Mouse (Mus musculus) forebrain, embryonic 13.5 days (tissue): ENCODE measurements at regions not wholly inside any gene's neighbourhood (a gene's known extent, or its start where the extent isn't known, plus 50 kb on each side); places are given as distances from the start of the nearest gene placed in this dataset. TPM values are rescaled to one million over a fixed set of nuclear protein-coding genes. Genes with fewer than 3 reads are reported as not detected.
"Not testable (repeated sequence)": the region's sequence is repeated elsewhere in the genome, so short reads cannot be mapped to it uniquely, and the experiment has no call there.

ENCODE experiments used
- ATAC-seq: fragments of 200-750 bp; cut with Nextera tagmentation; 2 replicates; pipeline ENCODE4 v1.8.0; 2017
- H3K27ac ChIP-seq: fragments of 300-500 bp; sonication (generic); 2 replicates; pipeline ENCODE4 v1.5.1; 2015; ENCODE audit warnings: inconsistent platforms, mild to moderate bottlenecking, moderate library complexity
- H3K27me3 ChIP-seq: fragments of 300-500 bp; sonication (generic); 2 replicates; pipeline ENCODE4 v1.6.1; 2015; ENCODE audit warnings: mild to moderate bottlenecking, inconsistent platforms
- H3K36me3 ChIP-seq: fragments of 300-500 bp; sonication (generic); 2 replicates; pipeline ENCODE4 v1.6.1; 2015; ENCODE audit warnings: mild to moderate bottlenecking, inconsistent platforms; ENCODE audit not compliant: poor library complexity, severe bottlenecking
- H3K4me1 ChIP-seq: fragments of 300-500 bp; sonication (generic); 2 replicates; pipeline ENCODE4 v1.6.1; 2015; ENCODE audit warnings: inconsistent platforms
- H3K4me2 ChIP-seq: fragments of 300-500 bp; sonication (generic); 2 replicates; pipeline ENCODE4 v1.6.1; 2015; ENCODE audit warnings: inconsistent platforms, mild to moderate bottlenecking, moderate library complexity
- H3K4me3 ChIP-seq: fragments of 300-500 bp; sonication (generic); 2 replicates; pipeline ENCODE4 v1.5.1; 2015; ENCODE audit warnings: mild to moderate bottlenecking, inconsistent platforms
- H3K9ac ChIP-seq: fragments of 300-500 bp; sonication (generic); 2 replicates; pipeline ENCODE4 v1.6.1; 2015; ENCODE audit warnings: mild to moderate bottlenecking, inconsistent platforms
- H3K9me3 ChIP-seq: fragments of 300-500 bp; sonication (generic); replicated peaks from 2 replicates; pipeline ENCODE4 v1.6.1; 2016; ENCODE audit warnings: inconsistent platforms
- WGBS: fragments of 180-500 bp; shearing (Covaris S2); methylation state at CpG from one replicate; pipeline ENCODE4 v1.1.7; 2015; 5-methylcytosine and 5-hydroxymethylcytosine counted together
- microRNA-seq: library from miRNA; unstranded; fragments of <30 nt; microRNA quantifications from one replicate; pipeline ENCODE4, GENCODE M21; 2016

DNA sequence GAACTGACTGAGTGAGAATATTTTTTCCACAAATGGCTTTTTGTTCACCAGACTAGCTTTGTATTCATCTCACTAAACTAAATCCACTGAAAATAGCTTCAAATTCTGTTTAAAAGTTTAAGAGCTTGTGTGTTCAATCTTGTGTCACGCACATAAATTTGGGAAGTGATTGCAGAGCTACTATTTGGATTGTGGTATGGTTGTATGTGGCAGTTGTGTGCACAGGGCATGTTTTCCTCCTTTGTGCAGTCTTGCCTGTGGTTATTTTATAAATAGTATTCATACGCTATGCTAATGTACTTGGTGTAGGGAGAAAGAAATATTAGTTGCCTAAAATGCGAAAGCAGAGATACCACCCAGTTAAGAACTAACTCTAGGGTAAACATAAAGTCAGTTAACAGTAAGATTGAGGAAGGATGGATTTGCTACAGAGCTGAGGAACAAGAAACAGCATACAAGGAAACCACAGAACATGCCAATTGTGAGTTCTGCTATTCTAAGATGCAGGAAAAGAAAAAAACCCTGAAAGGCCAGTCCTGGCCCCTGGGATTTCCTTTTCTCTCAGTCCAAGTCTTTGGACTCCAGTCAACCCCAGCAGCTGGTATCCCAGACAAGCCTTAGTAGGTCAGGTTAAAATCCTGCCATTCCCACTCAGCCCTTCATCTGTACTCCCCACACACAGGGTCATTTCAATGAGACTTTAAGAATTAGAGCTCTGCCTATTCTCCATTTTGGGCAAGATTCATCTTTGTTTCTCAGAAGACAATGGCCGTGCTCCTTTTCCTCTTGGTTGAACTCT is 82.4 kb upstream of the Egfr start:
- no peaks in the 10 kb centered on the region for H3K4me1 ChIP-seq
- WGBS = 91% methylated on average over 4 of the region's 4 CpGs
- H3K9me3 ChIP-seq = no peaks in the 10 kb centered on the region
- no peaks in the 10 kb centered on the region for H3K27me3 ChIP-seq
- H3K36me3 ChIP-seq = no peaks in the 10 kb centered on the region
- H3K4me2 ChIP-seq = no peak overlapping the region
- no peak overlapping the region for H3K4me3 ChIP-seq
- no peak for ATAC-seq
- H3K27ac ChIP-seq = no peak overlapping the region
- H3K9ac ChIP-seq = no peak overlapping the region

DNA sequence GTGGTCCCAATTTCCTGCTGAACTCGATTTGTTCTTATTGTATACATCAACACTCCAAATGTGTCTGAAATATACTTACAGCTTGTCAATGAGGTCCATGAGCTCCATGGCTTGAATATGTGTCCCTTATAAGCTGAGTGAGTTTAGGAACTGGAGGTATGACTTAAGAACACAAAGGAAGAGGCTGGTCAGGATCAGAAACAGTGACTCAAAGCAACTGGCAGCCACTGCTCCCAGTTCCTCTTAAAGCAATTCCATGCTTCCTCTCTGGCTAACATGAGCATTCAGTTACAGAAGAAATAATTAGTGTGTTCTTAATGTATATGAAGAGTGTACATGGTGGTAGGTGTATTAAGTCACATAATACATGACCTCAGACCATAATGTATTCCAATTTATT is 81.7 kb upstream of the Egfr start:
- Histone ChIP-seq H3K4me2 (no peak overlapping the region), H3K4me1 (no peaks in the 10 kb centered on the region), H3K9ac (no peak overlapping the region), H3K27me3 (no peaks in the 10 kb centered on the region), H3K9me3 (no peaks in the 10 kb centered on the region), H3K27ac (no peak overlapping the region), H3K36me3 (no peaks in the 10 kb centered on the region), H3K4me3 (no peak overlapping the region)
- no peak for ATAC-seq
- WGBS = 72% methylated on average over 1 of the region's 1 CpGs

DNA sequence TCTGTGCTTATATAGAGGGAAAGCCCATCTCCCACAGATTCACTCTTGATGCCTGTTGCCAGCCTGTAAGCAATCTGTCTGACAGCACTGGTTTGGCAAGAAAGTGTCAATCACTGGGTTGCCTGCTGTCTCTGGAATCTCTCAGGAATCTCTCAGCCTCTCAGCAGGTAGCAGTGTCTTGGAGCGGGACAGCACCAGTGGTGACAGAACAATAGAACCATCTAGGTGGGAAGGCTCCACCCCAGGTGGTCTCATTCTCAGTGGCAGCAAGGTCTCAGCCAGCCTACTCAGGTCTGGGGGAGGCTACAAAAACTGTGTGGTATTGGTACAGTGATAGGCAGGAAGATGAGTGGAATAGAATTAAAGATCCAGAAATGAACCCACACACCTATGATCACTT is 76.1 kb upstream of the Egfr start:
- H3K27ac ChIP-seq, ATAC-seq, H3K4me1 ChIP-seq, H3K36me3 ChIP-seq, H3K4me2 ChIP-seq, H3K4me3 ChIP-seq, H3K27me3 ChIP-seq, H3K9ac ChIP-seq, H3K9me3 ChIP-seq: not testable (repeated sequence)
- WGBS = 8% methylated on average over 1 of the region's 1 CpGs

DNA sequence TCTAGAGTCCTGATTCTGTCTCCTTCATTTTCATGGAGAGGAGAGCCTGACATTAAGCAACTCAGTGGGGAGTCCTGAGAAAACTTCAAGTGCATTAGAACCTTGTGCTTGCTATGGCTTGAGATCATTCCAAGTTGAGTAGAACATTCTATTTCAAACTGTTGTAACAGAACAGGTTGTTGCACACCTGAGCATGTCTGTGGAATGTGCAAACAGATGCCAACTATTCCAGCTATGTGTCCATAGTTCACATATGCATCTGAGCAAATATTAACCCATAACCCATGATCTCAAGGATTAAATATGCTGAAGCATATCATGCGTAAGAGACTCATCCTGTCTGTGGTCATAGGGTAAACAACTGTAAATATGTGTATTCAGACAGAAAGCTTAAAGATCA is 68.5 kb upstream of the Egfr start:
- Histone ChIP-seq H3K4me3 (no peak overlapping the region), H3K36me3 (no peaks in the 10 kb centered on the region), H3K4me2 (no peak overlapping the region), H3K27ac (no peak overlapping the region), H3K27me3 (no peaks in the 10 kb centered on the region), H3K4me1 (no peaks in the 10 kb centered on the region), H3K9me3 (no peaks in the 10 kb centered on the region), H3K9ac (no peak overlapping the region)
- no peak for ATAC-seq
- WGBS = 95% methylated on average over 1 of the region's 1 CpGs

GRCm38 (mm10) chr11:16695596-16695995 is 56.4 kb upstream of the Egfr start:
- H3K36me3 ChIP-seq = no peaks in the 10 kb centered on the region
- ATAC-seq = no peak

DNA sequence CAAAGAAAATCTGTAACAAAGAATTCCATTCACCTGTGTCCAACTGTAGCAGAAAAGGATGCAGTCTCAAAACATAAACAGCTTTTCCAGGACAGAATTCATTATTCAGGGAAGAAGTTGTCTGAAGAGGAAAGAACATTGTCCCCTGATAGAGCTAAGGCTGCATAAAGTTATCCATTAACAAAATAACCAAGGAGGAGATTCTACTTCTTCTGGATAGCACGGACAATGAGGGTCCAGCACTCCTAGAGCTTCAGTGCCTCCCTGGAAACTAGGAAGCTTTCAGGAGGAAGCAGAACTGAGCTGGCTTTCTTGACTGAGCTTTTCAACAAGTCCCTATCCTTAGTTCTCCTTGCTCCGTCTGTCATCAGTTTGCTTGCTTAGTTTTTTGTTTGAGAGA is 55.2 kb upstream of the Egfr start:
- Histone ChIP-seq H3K36me3 (no peaks in the 10 kb centered on the region), H3K9ac (no peak overlapping the region), H3K4me3 (no peak overlapping the region), H3K27ac (no peak overlapping the region), H3K9me3 (no peaks in the 10 kb centered on the region), H3K4me2 (no peak overlapping the region), H3K4me1 (no peaks in the 10 kb centered on the region), H3K27me3 (no peaks in the 10 kb centered on the region)
- WGBS = 79% methylated on average over 2 of the region's 2 CpGs
- ATAC-seq = no peak

More at GRCm38 (mm10) chr11:16695596-16695995, 56.4 kb upstream of the Egfr start:
- H3K27me3 ChIP-seq = no peaks in the 10 kb centered on the region
- H3K4me1 ChIP-seq = no peaks in the 10 kb centered on the region
- no peak overlapping the region for H3K27ac ChIP-seq
- no peak overlapping the region for H3K4me3 ChIP-seq
- 94% methylated on average over 1 of the region's 1 CpGs for whole genome bisulfite sequencing
- H3K4me2 ChIP-seq = no peak overlapping the region
- no peak overlapping the region for H3K9ac ChIP-seq
- H3K9me3 ChIP-seq = no peaks in the 10 kb centered on the region

DNA sequence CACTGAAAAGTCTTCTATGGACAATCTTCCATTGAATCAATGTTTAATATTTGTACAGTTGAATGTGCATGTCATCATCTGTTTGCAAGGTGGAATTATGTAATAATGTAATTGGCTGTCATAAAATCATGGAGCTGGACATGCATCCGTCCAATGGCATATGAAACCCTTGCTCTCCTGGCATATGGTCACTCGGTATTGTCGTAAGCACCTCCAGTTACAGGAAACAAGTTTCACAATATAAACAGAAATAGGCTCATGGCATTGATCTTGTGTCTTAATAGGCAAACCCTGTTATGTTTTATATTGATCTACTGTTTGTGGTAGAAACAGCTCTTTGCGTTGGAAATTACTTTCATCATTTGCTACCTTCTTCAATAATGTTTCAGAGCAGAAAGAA is 50.2 kb upstream of the Egfr start:
- Histone ChIP-seq H3K27me3 (no peaks in the 10 kb centered on the region), H3K27ac (no peak overlapping the region), H3K9ac (no peak overlapping the region), H3K4me1 (no peaks in the 10 kb centered on the region), H3K4me3 (no peak overlapping the region), H3K4me2 (no peak overlapping the region), H3K9me3 (no peaks in the 10 kb centered on the region), H3K36me3 (no peaks in the 10 kb centered on the region)
- no peak for ATAC-seq
- WGBS = 87% methylated on average over 4 of the region's 4 CpGs

Small RNAs in the stretch of these regions (microRNA-seq; reads per million reads assigned to microRNA genes)
- gene Gm24714 = not detected
